Mouse (Mus musculus) frontal cortex, postnatal 10 days (tissue): ENCODE measurements at regions not wholly inside any gene's neighbourhood (a gene's known extent, or its start where the extent isn't known, plus 50 kb on each side); places are given as distances from the start of the nearest gene placed in this dataset.
A peak's percentile ranks its signal among the peaks of the same experiment; 100 is the strongest.

Experiments
- DNase-seq, 2 experiments: peaks; one replicate each; pipeline ENCODE4 v3.0.0; 2022; ENCODE audit warnings: low spot score in 2 of 2, mixed read lengths in 1 of 2

DNA sequence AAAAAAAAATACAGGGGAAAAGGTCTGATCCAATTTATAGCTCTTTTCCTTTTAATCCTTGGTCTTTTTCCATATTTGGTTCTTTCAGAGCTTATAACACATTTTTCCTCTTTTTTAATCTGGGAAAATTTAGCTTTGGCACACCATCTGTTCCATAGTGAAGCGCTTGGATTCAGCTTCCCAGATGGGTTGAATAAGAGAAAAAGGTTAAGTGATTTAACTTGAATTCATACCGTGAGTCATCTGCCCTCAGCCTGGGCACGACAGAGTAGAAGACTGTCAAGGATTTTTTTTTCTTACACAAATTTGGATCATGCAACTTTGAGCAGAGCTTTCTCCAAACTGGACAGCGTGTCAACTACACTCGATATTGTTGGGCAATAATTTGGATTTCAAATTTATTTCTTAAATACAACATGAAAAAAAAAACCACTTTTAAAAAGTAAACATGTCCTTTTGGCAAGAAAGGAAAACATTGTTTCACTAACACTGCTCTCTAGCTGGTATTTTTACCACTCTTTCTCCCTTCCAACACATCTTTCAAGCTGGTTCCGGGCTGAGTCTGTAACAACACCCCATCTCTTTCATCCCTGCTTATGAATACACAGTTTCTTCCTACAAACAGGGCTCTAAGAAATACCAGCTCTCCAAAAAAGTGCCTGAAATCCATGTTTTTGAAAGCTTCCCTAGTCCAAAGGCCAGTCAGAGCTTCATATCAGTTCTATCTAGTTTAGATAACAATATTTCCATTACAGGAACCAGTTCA lies 177.8 kb downstream of the Spry2 start:
- DNase-seq: no peak

DNA sequence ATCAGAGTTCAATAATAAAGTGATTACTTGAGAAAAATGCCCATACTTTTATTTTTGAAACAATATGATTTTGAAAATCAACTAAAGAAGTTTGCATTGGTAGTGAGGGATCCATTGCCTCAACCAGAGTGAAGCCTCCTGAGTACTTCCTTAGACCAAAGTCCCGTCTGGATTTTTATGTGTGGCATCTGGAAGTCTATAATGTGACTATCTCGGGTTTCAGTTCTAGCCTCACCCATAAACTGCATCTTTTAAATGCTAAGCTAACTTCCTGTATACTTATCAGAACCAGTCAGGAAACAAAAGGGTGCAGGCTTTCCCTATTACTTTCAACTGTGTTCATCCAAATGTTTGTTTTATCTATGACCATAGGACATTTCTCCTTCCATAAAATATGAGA lies 178.8 kb downstream of the Spry2 start:
- no peak for DNase-seq

DNA sequence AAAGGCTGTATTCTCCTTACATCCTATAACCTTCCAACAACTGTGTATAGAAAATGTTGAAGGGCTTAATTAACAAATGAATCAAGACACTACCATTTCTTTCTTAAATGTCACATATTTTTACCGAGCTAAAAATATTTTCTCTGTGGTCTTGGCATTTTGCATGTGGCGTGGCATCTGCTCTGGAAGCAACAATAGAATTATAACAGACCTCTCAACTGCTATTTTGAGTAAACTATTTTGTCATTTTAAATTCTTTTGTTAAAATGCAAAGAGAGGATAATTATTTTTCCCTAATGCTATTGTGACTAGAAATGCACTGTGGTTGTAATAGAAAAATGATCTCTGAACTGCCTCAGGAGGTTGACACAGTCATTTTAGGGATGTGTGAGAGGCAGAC lies 187.9 kb downstream of the Spry2 start:
- DNase-seq: no peak

DNA sequence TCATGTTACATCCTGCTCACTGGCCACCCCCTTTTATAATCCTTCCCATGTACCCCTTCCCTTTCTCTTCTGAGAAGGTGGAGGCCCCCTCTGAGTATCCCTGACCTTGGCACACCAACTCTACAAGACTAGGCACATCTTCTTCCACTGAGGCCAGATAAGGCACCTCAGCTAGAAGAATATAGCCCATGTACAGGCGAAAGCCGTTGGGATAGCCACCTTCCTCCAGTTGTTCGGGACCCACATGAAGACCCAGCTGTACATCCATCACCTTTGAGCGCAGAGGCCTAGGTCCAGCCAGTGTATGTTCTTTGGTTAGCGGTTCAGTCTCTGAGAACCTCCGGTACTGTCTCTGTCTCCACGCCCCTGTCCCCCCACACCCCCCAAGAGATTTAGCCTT lies 189.9 kb downstream of the Spry2 start:
- DNase-seq: no peak

DNA sequence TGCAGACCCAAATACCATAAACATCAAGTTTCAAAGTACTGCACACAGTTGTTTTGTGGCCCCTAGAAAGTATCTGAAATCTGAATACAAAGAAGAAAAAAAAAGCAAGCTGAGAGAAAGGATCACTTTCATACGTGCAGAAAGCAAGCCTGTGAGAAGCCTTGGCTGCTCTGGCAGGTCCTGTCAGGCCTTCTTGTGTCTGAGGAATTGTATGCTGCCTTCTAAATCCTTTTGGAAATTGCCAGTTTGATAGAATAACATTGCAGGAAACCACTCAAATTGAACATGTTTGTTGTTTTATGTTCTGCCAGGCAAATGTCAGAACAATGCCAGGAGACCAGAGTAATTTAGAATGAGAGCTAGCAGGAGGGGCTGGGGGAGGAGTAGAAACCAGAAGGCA lies 198.0 kb downstream of the Spry2 start:
- no peak for DNase-seq

DNA sequence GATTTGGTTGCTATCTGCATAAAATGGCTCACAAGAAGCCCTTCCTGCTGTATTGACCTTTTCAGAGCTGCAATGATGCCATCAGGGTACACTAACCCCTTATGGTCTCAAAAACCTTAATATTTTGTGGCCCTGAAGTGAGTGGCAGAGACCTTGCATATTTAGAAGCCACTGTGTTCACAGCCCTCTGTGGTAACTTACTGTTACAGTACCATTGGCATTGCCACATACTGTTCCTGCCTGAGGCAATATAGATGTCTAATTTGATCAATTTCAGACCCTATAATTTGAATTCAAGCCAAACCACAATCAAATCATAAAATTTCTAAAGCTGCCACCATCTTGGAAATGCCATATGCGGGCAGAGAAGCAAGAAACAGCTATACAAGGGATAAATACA lies 198.5 kb downstream of the Spry2 start:
- no peak for DNase-seq

DNA sequence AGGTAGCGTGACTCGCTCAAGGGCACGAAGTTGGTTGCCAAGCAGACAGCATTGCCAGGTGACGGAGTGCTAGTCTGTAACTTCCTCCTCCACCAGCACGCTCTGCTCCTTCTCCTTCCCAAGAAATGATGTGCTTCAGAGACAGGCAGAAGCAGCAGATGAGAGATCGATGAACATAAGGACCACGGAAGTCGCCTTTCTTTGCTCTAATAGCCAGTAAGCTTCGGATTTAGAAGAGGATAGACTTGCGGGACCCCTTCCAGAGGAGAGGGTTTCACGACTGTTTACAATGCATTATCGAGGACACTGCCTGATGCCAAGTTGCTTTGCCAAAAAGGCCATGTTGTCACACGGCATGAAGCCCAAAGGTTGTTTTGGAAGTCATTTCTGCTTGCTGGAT lies 199.2 kb downstream of the Spry2 start:
- no peak for DNase-seq

DNA sequence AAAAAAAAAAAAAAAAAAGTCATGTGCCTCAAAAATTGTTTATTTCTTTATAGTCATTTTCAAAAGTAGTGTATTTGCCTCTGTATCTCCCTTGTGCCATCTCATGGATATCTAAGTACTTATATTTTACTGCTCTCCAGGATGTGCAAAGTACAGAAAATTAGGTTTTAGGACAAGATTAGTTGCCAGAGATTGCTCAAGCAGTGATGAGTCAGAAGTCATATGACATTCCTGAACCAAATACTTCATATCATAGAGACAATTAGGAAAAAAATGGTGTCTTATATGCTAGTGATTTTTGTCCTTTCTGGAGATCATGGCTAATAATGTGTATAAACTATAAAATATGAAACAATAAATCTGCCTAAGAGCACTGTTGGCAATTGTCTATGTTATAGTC lies 201.7 kb downstream of the Spry2 start:
- no peak for DNase-seq

DNA sequence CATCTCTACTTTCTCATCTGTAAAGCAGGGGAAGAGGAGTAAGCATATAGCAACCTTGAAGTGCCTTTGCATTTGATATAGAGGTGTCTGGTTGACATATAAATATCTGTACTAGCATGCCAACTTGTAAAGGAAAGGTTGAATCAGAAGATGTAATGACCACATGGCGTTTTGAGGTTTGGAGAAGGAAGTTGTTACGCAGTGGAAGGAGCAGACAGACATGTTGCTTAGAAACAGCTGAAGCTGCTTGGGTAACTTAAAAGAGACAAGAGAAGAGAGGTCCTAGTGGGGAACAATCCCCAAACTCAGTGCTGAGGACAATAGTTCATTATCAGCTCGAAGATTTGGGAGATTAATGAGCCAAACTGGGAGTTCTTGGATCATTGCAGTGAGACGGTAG lies 202.9 kb downstream of the Spry2 start:
- no peak for DNase-seq

DNA sequence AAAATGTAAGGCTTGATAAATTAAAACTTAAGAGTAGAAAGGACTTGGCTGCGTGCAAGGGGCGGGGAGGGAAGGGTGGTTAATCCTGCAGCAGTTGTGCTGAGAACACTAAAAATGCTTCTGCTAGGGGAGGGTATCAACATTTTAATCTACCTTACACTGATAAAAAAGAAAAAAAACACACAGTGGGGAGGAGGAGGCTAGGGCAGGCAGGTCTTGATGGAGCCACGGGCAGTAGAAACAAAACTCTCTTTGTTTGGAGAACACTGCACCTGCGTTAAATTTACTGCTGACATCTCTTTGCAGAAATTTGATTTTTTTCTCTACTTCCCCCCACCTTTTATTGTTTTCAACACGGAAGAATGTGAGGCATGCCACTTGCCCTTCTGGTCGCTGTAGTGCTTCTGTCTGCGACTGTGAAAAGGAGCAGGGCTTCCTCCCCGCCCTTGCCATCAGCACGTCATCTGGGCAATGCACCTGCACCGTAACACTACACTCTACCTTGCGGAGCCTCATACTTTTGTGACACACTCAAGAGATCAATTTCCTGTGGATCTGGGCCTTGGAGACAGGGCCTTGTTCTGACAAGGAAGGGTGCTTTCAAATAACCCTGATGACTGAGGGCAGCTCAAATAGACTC lies 211.7 kb downstream of the Spry2 start:
- no peak for DNase-seq

DNA sequence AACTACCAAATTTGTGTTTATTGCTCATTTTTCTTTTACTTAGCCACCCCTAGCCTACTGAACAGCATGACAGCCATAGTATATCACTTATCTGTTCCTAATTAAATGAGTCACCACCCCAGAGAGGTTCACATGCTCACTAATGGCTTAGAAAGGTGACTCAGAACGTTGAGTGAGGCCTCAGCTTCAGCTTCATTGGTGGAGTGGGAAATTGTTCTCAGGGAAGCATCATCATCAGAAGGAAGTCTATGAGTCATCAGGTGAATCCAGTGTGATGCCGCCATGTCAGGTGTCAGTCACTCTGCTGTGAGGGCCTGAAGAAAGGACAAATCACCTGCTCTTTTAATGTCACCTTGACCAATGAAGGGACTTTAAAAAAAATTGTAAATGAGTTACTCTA lies 212.3 kb downstream of the Spry2 start:
- no peak for DNase-seq

DNA sequence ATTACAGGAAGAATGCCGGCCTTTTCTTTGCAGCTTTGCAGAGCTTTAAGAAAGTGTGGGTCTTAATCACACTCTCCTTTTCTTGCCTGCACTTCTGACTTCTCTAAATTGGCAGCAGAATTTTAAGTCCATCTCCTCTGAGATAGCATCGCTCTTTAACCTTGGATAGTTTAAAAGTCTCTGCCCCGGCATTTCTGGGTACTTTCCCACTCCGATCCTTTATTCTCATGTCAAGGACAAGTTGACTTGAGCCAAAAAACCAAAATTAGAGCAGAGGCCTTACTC lies 220.0 kb downstream of the Spry2 start:
- no peak for DNase-seq

DNA sequence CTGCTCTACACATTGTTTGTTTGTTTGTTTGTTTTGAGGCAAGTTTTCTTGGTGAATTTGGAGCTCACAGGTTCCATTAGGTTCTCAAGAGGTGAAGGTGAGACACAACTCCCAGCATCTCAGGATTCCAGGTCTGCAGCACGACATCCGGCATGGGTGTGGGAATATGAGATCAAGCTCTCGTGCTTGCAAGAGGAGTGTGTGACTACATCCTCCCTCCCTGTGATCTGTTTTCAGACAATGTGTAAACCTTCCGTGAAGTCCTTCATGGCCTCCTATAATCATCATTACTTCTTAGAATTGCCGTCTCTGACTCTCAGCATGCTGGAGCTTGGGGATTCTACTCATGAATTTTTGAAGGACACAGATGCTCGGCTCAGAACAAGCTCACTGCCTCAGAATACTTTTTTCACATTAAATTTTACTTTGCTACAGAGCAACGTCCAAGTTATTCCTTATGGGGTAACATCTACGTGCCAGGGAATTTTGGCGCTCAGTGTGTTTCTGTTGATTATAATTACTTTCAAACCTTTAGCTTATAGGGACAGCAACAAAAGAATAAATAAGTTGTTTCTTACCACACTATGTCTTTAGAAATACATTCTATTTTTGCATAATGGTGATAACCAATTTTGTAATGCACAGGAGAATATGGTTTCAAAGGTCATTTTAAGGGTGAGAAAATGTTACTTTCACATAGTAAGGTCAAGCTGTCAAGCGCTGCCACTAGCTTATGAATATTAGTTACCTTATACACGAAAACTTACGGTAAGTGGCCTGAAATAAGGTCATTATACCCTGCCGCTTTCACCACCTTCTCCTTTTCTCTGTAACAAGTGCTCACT lies 220.6 kb downstream of the Spry2 start:
- no peak for DNase-seq

DNA sequence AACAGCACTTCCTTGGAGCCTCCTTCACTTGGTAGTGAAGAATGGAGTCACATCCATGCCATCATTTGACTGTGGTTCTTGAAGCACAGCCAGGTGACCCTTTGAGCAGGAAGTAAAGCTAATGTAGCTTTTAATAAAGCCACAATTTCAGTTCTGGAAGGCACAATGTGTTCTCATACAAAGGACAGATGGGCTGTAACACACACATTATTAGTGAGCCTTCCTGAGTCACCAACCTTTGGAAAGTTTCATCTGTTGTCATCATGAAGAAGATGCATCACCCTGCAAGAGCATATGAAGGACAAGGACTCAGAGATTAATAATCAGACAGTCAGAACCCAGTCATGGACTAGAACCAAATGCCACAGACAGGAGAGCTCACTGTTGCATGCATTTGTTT lies 221.6 kb downstream of the Spry2 start:
- no peak for DNase-seq

DNA sequence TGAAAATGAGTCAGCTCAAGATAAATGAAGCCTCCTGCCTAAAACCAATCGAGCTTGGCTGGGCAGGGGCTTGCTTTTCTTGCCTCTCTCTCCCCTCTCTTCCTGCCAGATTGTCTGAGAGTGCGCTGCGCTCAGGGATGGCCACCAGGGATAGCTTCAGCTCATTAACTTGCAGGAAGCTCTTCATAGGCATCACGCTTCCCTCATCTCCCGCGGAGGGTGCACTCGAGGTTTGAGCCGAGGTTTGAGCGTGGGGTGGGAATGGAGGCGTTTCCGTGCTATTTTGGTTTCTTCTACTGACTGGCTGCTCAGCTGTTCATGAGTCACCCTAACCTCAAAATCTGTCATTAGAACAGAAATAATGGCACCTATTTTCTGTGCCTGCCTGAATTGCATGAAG lies 227.7 kb downstream of the Spry2 start:
- peak; percentile 63 to 79 for DNase-seq

DNA sequence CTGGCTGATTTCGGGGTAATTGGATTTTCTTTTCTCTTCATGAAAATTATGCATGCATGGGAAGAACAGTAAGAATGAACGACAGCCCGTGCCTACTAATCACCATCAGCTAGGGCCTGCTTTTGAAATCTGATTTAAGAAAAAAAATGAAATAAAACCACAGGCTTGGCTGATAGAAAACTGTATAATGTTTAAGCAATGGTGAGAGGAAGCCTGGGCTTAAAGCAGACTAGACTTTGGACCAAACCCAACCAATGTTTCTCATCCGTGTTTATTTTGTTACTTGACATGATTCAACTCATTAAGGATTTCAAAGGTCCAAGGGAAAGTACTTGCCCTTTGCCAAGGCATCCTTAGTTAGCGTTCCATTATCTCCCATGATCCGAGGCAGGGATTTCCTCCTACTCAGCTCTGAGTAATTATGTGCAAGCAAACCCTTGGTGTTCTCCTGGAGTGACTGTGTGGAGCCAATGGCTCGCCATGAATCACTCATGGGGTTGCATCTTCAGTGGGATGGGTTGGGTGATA lies 231.9 kb downstream of the Spry2 start:
- DNase-seq: no peak

DNA sequence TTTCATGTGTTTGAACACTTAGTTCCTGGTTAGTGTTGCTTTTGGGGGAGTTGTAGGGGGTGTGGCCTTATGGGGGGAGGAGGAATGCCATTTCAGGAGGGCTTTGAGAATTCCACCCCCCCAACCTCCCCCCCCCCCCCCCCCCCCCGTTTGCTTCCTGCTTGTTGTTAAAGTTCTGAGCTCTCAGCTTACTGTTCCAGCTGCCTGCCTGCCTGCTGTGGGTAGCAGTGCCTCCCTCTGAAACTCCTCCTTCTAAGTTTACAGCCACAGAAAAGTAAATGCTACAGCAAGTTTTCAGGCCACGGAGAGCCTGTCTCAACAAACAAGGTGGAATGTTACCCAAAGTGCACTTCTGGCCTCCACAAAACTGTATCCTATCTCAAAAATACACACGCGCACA lies 233.1 kb downstream of the Spry2 start:
- DNase-seq: no peak

DNA sequence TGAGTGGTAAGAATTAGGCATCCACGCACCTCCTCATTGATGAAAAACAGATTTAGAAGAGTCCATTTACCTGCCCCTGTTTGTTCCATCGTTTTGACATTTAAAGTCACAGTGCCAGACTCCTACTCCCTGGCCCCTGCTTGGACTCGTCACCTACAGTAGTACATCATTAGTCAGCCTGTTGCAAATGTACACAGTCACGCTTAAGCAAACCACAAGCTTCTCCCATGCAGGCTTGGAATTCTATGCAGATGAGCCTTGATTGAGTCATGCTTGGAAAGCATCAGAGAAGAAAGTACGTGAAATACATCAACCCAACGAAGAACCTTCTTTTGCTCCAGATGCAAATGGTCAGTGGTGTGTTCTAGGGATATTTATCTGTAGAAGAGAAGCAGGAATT lies 233.8 kb downstream of the Spry2 start:
- DNase-seq: no peak

DNA sequence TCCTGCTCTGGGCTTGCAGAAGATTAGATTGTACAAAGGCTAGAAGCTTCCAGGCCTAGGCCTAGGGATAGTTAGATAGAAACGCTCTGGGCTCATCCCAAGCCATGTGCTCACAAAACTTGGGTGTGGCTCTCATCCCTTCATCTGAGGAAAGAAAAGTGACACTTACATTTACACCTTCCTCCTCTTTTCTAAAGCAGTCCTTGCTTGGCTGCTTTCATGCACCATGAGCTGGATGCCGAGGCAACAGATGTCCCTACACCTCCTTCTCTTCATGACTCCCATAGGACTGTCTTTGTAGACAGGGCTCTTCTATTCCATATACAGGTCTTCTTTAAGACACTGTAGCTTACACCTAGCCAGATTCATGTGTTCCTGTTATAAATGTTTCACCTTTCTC lies 238.3 kb downstream of the Spry2 start:
- no peak for DNase-seq

DNA sequence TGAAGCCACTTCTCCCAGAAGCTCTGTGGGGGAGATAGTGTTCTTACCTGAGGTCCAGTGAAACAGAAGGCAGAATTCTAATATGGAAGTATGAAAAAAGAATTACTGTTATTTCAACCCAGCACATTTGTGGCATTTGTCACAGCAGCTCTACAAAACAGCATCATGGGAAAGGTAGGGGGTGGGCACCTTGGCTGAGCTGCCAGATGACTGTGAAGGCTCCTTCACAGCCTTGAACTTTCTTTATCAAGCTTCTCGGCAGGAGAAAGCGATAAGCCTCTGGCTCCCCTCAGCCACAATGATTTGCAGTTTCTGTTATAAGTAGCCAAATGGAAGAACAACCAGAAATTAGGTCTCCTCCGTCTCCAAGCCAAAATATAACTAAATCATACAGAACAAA lies 249.5 kb downstream of the Spry2 start:
- DNase-seq: no peak

DNA sequence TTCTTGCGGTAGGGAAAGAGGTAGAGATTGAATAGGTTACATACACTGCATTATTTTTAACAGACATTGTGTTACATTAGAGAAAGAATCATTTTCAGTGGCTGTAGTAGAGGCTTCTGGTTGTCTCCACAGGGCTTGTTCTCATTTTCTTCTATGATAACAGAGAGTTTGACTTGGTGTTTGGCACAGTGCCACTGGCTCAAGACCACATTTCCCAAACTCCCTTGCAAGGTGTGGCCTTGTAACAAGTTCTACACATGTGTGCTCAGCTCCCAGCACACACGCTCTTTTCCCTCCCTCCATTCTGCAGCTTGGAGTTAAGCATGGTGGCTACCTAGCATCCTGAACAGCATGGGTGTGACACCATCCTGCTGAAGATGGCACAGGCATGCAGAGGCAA lies 252.2 kb downstream of the Spry2 start:
- no peak for DNase-seq

DNA sequence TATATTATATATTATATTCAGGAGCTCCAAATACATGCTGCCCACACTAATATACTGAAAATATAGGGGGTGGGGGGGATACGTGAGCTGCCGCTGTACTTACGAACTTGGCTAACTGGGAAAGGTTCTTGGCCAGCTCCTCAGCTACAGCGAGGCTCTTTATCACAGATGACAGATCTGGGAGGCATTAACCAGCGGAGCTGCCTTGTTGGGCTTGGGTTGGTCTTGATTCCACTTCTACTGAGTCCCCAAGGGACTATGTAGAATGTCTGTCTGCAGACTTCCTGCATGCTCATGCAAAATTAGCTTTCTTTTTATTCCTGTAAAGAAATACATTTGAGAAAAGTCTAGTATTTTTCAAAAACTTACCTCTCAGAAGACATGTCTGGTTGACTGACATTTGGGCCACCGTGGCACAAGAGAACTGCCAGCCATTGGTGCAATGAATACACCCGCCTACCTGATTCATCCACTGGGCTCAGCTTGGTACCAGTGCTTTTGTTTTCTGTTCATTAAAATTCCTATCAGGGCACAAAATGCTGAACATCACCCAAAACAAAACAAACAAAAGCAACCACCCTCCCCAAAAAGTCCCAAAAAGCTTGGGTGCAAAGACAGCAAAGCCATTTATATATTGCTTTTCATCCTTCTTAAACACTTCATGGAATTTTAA lies 253.2 kb downstream of the Spry2 start:
- no peak for DNase-seq
